Comparison of ENCODE assay signal across 8 mouse cellular contexts in genomic region chr3:98085812-98086268, GRCm38 (mm10).
DNase-seq lines count a peak whose midpoint lies in the region; ATAC-seq and TF ChIP-seq lines count a peak whose summit lies in the region.

No protein-coding gene starts in this region.

- no peaks in the 10 kb centered on the region for H3K27me3 ChIP-seq in kidney, embryonic 14.5 days (ENCODE audit: control insufficient read depth, insufficient read depth, low read length)
- H3K27me3 ChIP-seq in embryonic facial prominence, embryonic 12.5 days: no peaks in the 10 kb centered on the region

- no peaks in the 10 kb centered on the region for H3K9me3 ChIP-seq in kidney, embryonic 14.5 days (ENCODE audit: control insufficient read depth, low read length)
- H3K9me3 ChIP-seq in ES-E14 (ENCODE audit: control insufficient read depth, insufficient read depth, low read depth, low read length): no peaks in the 10 kb centered on the region
- no peaks in the 10 kb centered on the region for H3K9me3 ChIP-seq in embryonic facial prominence, embryonic 12.5 days

- H3K27ac ChIP-seq in kidney, embryonic 14.5 days (ENCODE audit: low read depth, low read length): peak overlapping the region; percentile 71
- H3K27ac ChIP-seq in ES-E14 (ENCODE audit: insufficient read depth, low read depth, low read length, poor library complexity, severe bottlenecking): no peak overlapping the region; the same call in 1 of the 2 replicates
- H3K27ac ChIP-seq in embryonic facial prominence, embryonic 12.5 days: peak overlapping the region; percentile 91

- no peak overlapping the region for H3K4me3 ChIP-seq in kidney, embryonic 14.5 days (ENCODE audit: low read length)
- H3K4me3 ChIP-seq in ES-E14 (ENCODE audit: insufficient read depth in 1 of 2, low read depth in 1 of 2, low read length in 2 of 2, poor library complexity in 1 of 2, severe bottlenecking in 1 of 2): no peak overlapping the region
- no peak overlapping the region for H3K4me3 ChIP-seq in embryonic facial prominence, embryonic 12.5 days

- no peak overlapping the region for H3K4me2 ChIP-seq in kidney, embryonic 14.5 days (replicated peaks; ENCODE audit: low read depth, low read length)
- H3K4me2 ChIP-seq in embryonic facial prominence, embryonic 12.5 days (replicated peaks): no peak overlapping the region

- 34% methylated on average over 5 of the region's 5 CpGs for WGBS in kidney, embryonic 14.5 days
- 14% methylated on average over 5 of the region's 5 CpGs for WGBS in embryonic facial prominence, embryonic 12.5 days

- intact Hi-C loops in heart, postnatal 36 days (cut with DNase I): no loop called here

- peak; percentile 61; the same call in 1 of the 2 replicates for ATAC-seq in kidney, embryonic 14.5 days (ENCODE audit: low FRiP score, low TSS enrichment)
- peak; percentile 54; the same call in 1 of the 2 replicates for ATAC-seq in embryonic facial prominence, embryonic 12.5 days (ENCODE audit: insufficient number of reproducible peaks, insufficient read depth, low FRiP score, low TSS enrichment)

- H3K4me1 ChIP-seq in kidney, embryonic 14.5 days (ENCODE audit: control insufficient read depth, insufficient read depth, low read length): peaks cover 32% of the 10 kb centered on the region; the same call in 1 of the 2 replicates
- peaks cover 3 to 19% of the 10 kb centered on the region in 2 experiments; a peak in 3 of 4 replicates for H3K4me1 ChIP-seq in ES-E14 (ENCODE audit: control insufficient read depth in 2 of 2, insufficient read depth in 2 of 2, low read length in 2 of 2, poor library complexity in 1 of 2)
- H3K4me1 ChIP-seq in embryonic facial prominence, embryonic 12.5 days: peaks cover 54% of the 10 kb centered on the region

- in situ Hi-C loops in ES-E14 (cut with MboI; ENCODE audit: low sequenced_read_pairs in 2 of 2, unreplicated experiment in 2 of 2): no loop called here

- no peak overlapping the region for H3K9ac ChIP-seq in kidney, embryonic 14.5 days (ENCODE audit: low read depth, low read length)
- H3K9ac ChIP-seq in ES-E14 (ENCODE audit: insufficient read depth, low read depth, low read length, poor library complexity, severe bottlenecking): no peak overlapping the region
- no peak overlapping the region for H3K9ac ChIP-seq in embryonic facial prominence, embryonic 12.5 days

- H3K36me3 ChIP-seq in kidney, embryonic 14.5 days (ENCODE audit: control insufficient read depth, insufficient read depth, low read length): peaks cover 36% of the 10 kb centered on the region
- H3K36me3 ChIP-seq in ES-E14 (ENCODE audit: control insufficient read depth, insufficient read depth, low read length, poor library complexity, severe bottlenecking): peaks cover 5% of the 10 kb centered on the region; the same call in 1 of the 2 replicates
- H3K36me3 ChIP-seq in embryonic facial prominence, embryonic 12.5 days: peaks cover 17% of the 10 kb centered on the region

- no peak for DNase-seq in kidney, postnatal 14 days
- DNase-seq in ES-E14 (ENCODE audit: low read depth, low spot score): peak; percentile 54
- peak; percentile 34 to 53 for DNase-seq in heart, postnatal 36 days
- peak; percentile 52 for DNase-seq in skeletal muscle tissue, adult 2 months (ENCODE audit: low read depth, low spot score)
- no peak for DNase-seq in urinary bladder, postnatal 25 days (ENCODE audit: low spot score)
- no peak for DNase-seq in B cell, adult 2 months

TF ChIP-seq in ES-E14, 5 proteins besides CTCF, POLR2A, EP300 and RAD21:
- TF ChIP-seq MAFK (IDR thresholded peaks at IDR 0.05; ENCODE audit: insufficient read depth, low read depth, low read length) (no peak), HCFC1 (IDR thresholded peaks at IDR 0.05; ENCODE audit: borderline replicate concordance, insufficient read depth, low read length) (no peak), CHD2 (IDR thresholded peaks at IDR 0.05; ENCODE audit: low read depth, low read length) (no peak), ZNF384 (IDR thresholded peaks at IDR 0.05; ENCODE audit: low read depth, low read length) (no peak)

Comparison
In these comparisons a context has a peak if more than half of its experiments do, and no peak if none do; other contexts are left out.
1. DNase-seq: peak in ES-E14 (single experiment), heart, postnatal 36 days (2 of 2) and skeletal muscle tissue, adult 2 months (single experiment); none in kidney, postnatal 14 days (single experiment), urinary bladder, postnatal 25 days (single experiment) and B cell, adult 2 months (0 of 2).